Mouse (Mus musculus) bone marrow macrophage, adult 2 months (primary cell): Measurements from ENCODE around the gene Lhfpl2. TPM values are rescaled to one million over a fixed set of nuclear protein-coding genes. Genes with fewer than 3 reads are reported as not detected.
"Not testable (repeated sequence)": the region's sequence is repeated elsewhere in the genome, so short reads cannot be mapped to it uniquely, and the experiment has no call there.

ENCODE experiments used
- H3K27ac ChIP-seq: 2 replicates; pipeline ENCODE4 v1.5.1; 2012; ENCODE audit warnings: low read depth, low read length; ENCODE audit not compliant: insufficient read depth
- H3K4me1 ChIP-seq: 2 replicates; pipeline ENCODE4 v1.6.1; 2012; ENCODE audit warnings: low read length; ENCODE audit not compliant: control insufficient read depth, insufficient read depth
- H3K4me3 ChIP-seq: 2 replicates; pipeline ENCODE4 v1.5.1; 2012; ENCODE audit warnings: mild to moderate bottlenecking, low read length, moderate library complexity; ENCODE audit not compliant: insufficient read depth
- CTCF ChIP-seq: IDR thresholded peaks from 2 replicates; pipeline ENCODE4 v1.5.1; 2012; ENCODE audit warnings: low read depth, mild to moderate bottlenecking, low read length, moderate library complexity
- POLR2A ChIP-seq: IDR thresholded peaks from 2 replicates; pipeline ENCODE4 v1.6.1; 2012; ENCODE audit warnings: mild to moderate bottlenecking, low read depth, low read length, borderline replicate concordance
- polyA plus RNA-seq: library from polyadenylated mRNA; stranded (reverse); fragments of >200 nt; gene quantifications from 2 replicates; pipeline ENCODE4 v1.2.4, GENCODE M21; 2012; ENCODE audit not compliant: missing spikeins, insufficient read depth, insufficient read length

The Lhfpl2 gene
- 50.4 and 54.7 TPM in 2 replicates for polyA plus RNA-seq

- TF ChIP-seq POLR2A = no peak
- no peak within 1 kb of the TSS for H3K27ac ChIP-seq
- H3K4me1 ChIP-seq = peaks cover 9% of the 10 kb centered on the region; the same call in 1 of the 2 replicates
- H3K4me3 ChIP-seq = peak within 1 kb of the TSS; percentile 95
These were observed at the start of gene Lhfpl2 for GRCm38 (mm10) chr13:94057563-94058560. Lhfpl2 (plus strand) TSS chr13:94057796.

- Histone ChIP-seq H3K27ac (no peak overlapping the region), H3K4me1 (no peaks in the 10 kb centered on the region), H3K4me3 (no peak overlapping the region)
- TF ChIP-seq CTCF (no peak), POLR2A (no peak)
These were observed 45.5 kb upstream of the Lhfpl2 start for GRCm38 (mm10) chr13:94011996-94012575.

- Histone ChIP-seq H3K4me1 (no peaks in the 10 kb centered on the region), H3K4me3 (no peak overlapping the region), H3K27ac (no peak overlapping the region)
- TF ChIP-seq POLR2A = no peak
These were observed 43.6 kb upstream of the Lhfpl2 start for GRCm38 (mm10) chr13:94013986-94014385.

GRCm38 (mm10) chr13:94024575-94024974, 33.0 kb upstream of the Lhfpl2 start:
- not testable (repeated sequence) for H3K4me1 ChIP-seq, H3K27ac ChIP-seq, H3K4me3 ChIP-seq

- Histone ChIP-seq H3K27ac (no peak overlapping the region), H3K4me3 (no peak overlapping the region), H3K4me1 (no peaks in the 10 kb centered on the region)
- TF ChIP-seq POLR2A (no peak), CTCF (no peak)
These were observed 28.4 kb upstream of the Lhfpl2 start for GRCm38 (mm10) chr13:94029147-94029546.

- no peak overlapping the region for H3K4me3 ChIP-seq
- H3K4me1 ChIP-seq = no peaks in the 10 kb centered on the region
- no peak overlapping the region for H3K27ac ChIP-seq
- TF ChIP-seq CTCF (no peak), POLR2A (no peak)
These were observed 27.0 kb upstream of the Lhfpl2 start for GRCm38 (mm10) chr13:94030551-94030950.

- H3K4me3 ChIP-seq = no peak overlapping the region
- no peak for TF ChIP-seq CTCF
- no peak for TF ChIP-seq POLR2A
- H3K27ac ChIP-seq = no peak overlapping the region
- peaks cover 2% of the 10 kb centered on the region; the same call in 1 of the 2 replicates for H3K4me1 ChIP-seq
These were observed 20.1 kb upstream of the Lhfpl2 start for GRCm38 (mm10) chr13:94037313-94038051.

- Histone ChIP-seq H3K4me1 (peaks cover 2% of the 10 kb centered on the region; the same call in 1 of the 2 replicates), H3K4me3 (no peak overlapping the region), H3K27ac (no peak overlapping the region)
- TF ChIP-seq CTCF = no peak
- no peak for TF ChIP-seq POLR2A
These were observed 19.6 kb upstream of the Lhfpl2 start for GRCm38 (mm10) chr13:94038052-94038340.

- TF ChIP-seq POLR2A (no peak), CTCF (no peak)
- H3K4me1 ChIP-seq = peaks cover 3% of the 10 kb centered on the region
- no peak overlapping the region for H3K4me3 ChIP-seq
- H3K27ac ChIP-seq = no peak overlapping the region
These were observed 7.6 kb upstream of the Lhfpl2 start for GRCm38 (mm10) chr13:94050036-94050435.

GRCm38 (mm10) chr13:94050782-94051181, 6.8 kb upstream of the Lhfpl2 start:
- peaks cover 3% of the 10 kb centered on the region for H3K4me1 ChIP-seq
- H3K4me3 ChIP-seq = no peak overlapping the region
- TF ChIP-seq CTCF (no peak), POLR2A (no peak)
- no peak overlapping the region for H3K27ac ChIP-seq
